Mouse (Mus musculus): ENCODE measurements around the gene Il11ra1.
"Not testable (repeated sequence)": the region's sequence is repeated elsewhere in the genome, so short reads cannot be mapped to it uniquely, and the experiment has no call there.

Gene Il11ra1

GRCm38 (mm10) chr4:41681176-41681575, 18.6 kb upstream of the Il11ra1 start:
- no peak for DNase-seq (ENCODE audit: low read depth)

- DNase-seq (ENCODE audit: low read depth) = no peak
These were observed 17.8 kb upstream of the Il11ra1 start for GRCm38 (mm10) chr4:41681947-41682346.

GRCm38 (mm10) chr4:41682789-41683188, 17.0 kb upstream of the Il11ra1 start:
- no peak for DNase-seq (ENCODE audit: low read depth)

- DNase-seq (ENCODE audit: low read depth) = not testable (repeated sequence)
These were observed 16.5 kb upstream of the Il11ra1 start for GRCm38 (mm10) chr4:41683303-41683702.

GRCm38 (mm10) chr4:41684131-41684930, 15.5 kb upstream of the Il11ra1 start:
- DNase-seq (ENCODE audit: low read depth) = not testable (repeated sequence)

GRCm38 (mm10) chr4:41684931-41685453, 14.8 kb upstream of the Il11ra1 start:
- not testable (repeated sequence) for DNase-seq (ENCODE audit: low read depth)

GRCm38 (mm10) chr4:41685882-41686492, 13.8 kb upstream of the Il11ra1 start:
- DNase-seq (ENCODE audit: low read depth) = not testable (repeated sequence)

- DNase-seq (ENCODE audit: low read depth) = not testable (repeated sequence)
These were observed 11.2 kb upstream of the Il11ra1 start for GRCm38 (mm10) chr4:41688562-41688961.

GRCm38 (mm10) chr4:41690014-41690413, 9.8 kb upstream of the Il11ra1 start:
- DNase-seq (ENCODE audit: low read depth) = not testable (repeated sequence)

GRCm38 (mm10) chr4:41693511-41693910, 6.3 kb upstream of the Il11ra1 start:
- DNase-seq (ENCODE audit: low read depth) = not testable (repeated sequence)

- DNase-seq (ENCODE audit: low read depth) = not testable (repeated sequence)
These were observed 4.0 kb upstream of the Il11ra1 start for GRCm38 (mm10) chr4:41695800-41696199.

- not testable (repeated sequence) for DNase-seq (ENCODE audit: low read depth)
These were observed 3.3 kb upstream of the Il11ra1 start for GRCm38 (mm10) chr4:41696452-41696851.

GRCm38 (mm10) chr4:41696930-41697841, 2.6 kb upstream of the Il11ra1 start, which contains the start of gene Cntfr:
Cntfr (minus strand) TSS chr4:41697089.
- peak; percentile 73 for DNase-seq (ENCODE audit: low read depth)

- peak; percentile 59 for DNase-seq (ENCODE audit: low read depth)
These were observed 1.3 kb upstream of the Il11ra1 start for GRCm38 (mm10) chr4:41698421-41699016.

- DNase-seq (ENCODE audit: low read depth) = not testable (repeated sequence)
These were observed 435 bp downstream of the Il11ra1 start for GRCm38 (mm10) chr4:41700224-41700623.

GRCm38 (mm10) chr4:41702226-41702625, 2.4 kb downstream of the Il11ra1 start:
- not testable (repeated sequence) for DNase-seq (ENCODE audit: low read depth)

GRCm38 (mm10) chr4:41704651-41705050, 4.9 kb downstream of the Il11ra1 start:
- no peak for DNase-seq (ENCODE audit: low read depth)

- no peak for DNase-seq (ENCODE audit: low read depth)
These were observed 6.3 kb downstream of the Il11ra1 start for GRCm38 (mm10) chr4:41705922-41706754.

GRCm38 (mm10) chr4:41707011-41707535, 7.3 kb downstream of the Il11ra1 start:
- peak; percentile 65 for DNase-seq (ENCODE audit: low read depth)

GRCm38 (mm10) chr4:41708192-41708745, 8.5 kb downstream of the Il11ra1 start:
- DNase-seq (ENCODE audit: low read depth) = peak; percentile 81
